Mouse (Mus musculus): ENCODE measurements at regions not wholly inside any gene's neighbourhood (a gene's known extent, or its start where the extent isn't known, plus 50 kb on each side); places are given as distances from the start of the nearest gene placed in this dataset.

GRCm38 (mm10) chr6:122393231-122393881 is 53.0 kb upstream of the Phc1 start:
- no peak for TF ChIP-seq CTCF (IDR thresholded peaks at IDR 0.05; ENCODE audit: borderline replicate concordance, extremely low read depth, insufficient read depth, insufficient read length)
- TF ChIP-seq POLR2A (IDR thresholded peaks at IDR 0.05; ENCODE audit: borderline replicate concordance, extremely low read depth, insufficient read depth, insufficient read length, poor library complexity, severe bottlenecking): no peak

All from brain, embryonic 14.5 days (tissue).